Mouse (Mus musculus) lung, postnatal 10 days (tissue): ENCODE results near the gene Scn3b.

Source experiments
- DNase-seq: peaks from one replicate; pipeline ENCODE4 v3.0.0; 2021

Gene Scn3b

GRCm38 (mm10) chr9:40269103-40269861, at the start of gene Scn3b:
TSS of gene Scn3b (plus strand) at chr9:40269217.
- peak; percentile 89 for DNase-seq

- no peak for DNase-seq
These were observed 44.7 kb upstream of the Scn3b start for GRCm38 (mm10) chr9:40224289-40224688.

DNA sequence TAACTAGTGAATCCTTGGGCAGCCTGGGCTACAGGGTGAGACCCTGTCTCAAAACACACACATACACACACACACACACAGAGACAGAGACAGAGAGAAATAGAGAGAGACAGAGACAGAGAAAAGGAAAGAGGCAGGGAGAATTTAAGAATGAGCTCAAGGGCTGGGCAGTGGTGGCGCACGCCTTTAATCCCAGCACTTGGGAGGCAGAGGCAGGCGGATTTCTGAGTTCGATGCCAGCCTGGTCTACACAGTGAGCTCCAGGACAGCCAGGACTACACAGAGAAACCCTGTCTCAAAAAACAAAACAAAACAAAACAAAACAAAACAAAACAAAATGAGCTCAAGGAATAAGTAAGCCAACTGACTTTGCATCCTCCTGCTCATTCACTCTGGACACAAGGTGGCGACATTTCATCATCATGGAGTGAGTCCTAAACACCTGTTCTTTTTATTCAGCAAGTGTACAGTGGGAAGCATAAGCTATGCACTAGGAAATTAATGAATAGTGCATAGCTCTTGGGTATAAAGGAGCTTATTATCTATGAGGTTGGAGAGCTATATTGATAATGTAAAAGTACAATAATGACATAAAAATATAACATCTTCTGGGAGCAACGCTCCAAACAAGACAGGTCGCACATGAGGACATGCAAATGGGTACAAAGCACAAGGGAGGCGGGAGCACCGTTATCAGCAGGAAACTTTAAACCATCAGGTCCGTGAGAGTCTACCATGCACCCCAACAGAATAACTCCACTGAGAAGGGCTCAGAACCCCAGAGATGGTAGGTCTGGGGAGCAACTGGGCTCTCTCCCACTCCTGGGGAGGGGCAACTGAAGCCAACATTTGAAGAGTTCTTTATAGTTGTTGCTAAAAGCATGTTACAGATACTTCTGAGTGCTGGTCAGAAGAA, 40.9 kb upstream of the Scn3b start:
- DNase-seq, result peak; percentile 62

GRCm38 (mm10) chr9:40228804-40229331, 40.1 kb upstream of the Scn3b start:
- no peak for DNase-seq

GRCm38 (mm10) chr9:40229479-40229878, 39.5 kb upstream of the Scn3b start:
- no peak for DNase-seq

DNA sequence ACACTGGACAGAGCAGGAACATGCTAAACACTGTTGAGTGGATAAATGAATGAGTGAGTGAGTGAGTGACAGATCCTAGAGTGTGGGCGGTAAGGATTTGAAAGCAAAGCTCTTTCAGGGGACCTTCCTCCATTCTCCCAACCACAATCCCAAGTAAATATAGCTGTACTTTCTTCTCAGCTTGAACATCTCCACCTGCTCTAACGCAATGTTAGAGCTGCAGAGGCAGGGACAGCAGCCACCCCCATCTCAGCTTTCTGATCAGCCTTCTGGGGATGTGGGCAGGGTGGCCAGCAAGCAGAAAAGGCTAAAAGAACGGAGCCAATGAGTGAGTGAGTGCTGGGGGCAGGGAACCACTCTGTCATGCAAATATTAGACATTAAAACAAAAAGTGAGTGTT, 38.0 kb upstream of the Scn3b start:
- DNase-seq, result no peak

DNA sequence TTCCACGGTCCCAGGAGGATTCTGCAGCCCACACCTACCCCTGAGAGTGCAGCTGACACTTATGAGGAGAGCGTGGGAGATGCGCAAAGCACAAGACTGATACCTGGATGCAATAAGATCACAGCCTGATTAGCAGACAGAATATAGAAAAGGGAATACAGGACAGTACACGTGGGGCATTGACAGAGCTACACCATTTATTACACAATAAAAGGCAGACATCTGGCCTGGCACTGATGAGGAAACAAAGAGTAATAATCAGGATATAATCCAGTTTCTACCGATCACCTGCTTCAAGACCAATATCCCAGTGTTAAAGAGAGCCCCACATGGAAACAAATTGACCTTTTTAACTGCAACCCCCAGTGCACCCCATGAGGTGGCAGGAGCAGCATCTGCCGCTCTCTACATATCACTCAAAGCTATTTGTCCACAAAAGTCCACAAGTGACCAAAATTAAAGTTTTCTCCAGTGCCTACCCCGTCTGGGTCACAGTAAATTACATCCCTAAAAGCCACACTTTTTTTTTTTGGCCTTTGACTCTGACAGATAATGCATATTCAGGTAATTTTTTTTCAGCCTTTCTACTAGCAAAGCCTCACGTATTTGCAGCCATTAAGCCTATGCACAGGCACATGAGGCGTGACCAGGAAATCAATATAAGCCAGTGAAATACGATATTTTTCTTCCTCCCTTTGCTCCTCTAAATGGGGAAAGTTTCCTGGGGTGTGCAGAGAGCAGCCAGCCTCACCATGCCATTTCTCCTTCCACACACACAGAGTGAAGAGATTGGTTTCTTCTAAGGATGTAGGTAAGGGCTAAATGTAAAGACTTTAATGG, 34.6 kb upstream of the Scn3b start:
- DNase-seq, result no peak

DNA sequence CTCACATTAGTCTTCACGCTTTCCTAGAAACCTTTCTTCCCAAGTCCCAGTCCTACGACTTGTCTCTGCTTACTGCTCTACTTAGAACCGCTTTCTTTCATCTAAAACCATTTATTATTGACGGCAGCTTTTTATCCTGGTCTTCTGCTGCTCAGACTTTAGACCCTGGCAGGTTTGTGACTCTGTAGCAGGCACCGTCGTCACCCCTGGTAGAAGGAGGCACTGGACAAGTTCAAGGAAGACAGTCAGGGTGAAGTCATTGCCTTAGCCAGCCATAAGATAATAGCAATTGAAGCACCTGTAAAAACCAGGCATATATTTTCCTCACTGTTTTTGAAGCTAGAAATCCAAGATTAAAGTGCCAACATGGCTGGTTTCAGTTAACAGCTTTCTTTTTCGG, 33.8 kb upstream of the Scn3b start:
- DNase-seq, result no peak

- no peak for DNase-seq
These were observed 29.3 kb upstream of the Scn3b start for GRCm38 (mm10) chr9:40239749-40240148.

DNA sequence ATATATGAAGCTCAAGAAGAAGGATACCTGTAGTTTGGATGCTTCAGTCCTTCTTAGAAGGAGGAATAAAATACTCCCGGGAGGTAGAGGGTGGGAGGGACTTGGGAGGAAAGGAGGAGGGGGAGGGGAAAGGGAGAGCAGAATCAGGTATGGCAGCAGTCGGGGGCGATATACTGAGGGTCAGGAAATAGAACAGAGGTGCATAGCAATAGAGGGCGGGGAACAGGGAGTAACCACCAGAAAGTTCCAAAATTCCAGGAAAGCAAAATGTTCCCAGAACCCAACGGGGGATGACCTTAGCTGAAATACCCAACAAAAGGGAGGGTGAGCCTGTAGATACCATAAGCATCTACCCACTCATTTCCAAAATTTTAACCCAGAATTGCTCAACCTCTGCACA, 28.7 kb upstream of the Scn3b start:
- DNase-seq, result no peak

GRCm38 (mm10) chr9:40241223-40241801, 27.7 kb upstream of the Scn3b start:
- peak; percentile 73 for DNase-seq

- no peak for DNase-seq
These were observed 26.8 kb upstream of the Scn3b start for GRCm38 (mm10) chr9:40241951-40242888.

DNA sequence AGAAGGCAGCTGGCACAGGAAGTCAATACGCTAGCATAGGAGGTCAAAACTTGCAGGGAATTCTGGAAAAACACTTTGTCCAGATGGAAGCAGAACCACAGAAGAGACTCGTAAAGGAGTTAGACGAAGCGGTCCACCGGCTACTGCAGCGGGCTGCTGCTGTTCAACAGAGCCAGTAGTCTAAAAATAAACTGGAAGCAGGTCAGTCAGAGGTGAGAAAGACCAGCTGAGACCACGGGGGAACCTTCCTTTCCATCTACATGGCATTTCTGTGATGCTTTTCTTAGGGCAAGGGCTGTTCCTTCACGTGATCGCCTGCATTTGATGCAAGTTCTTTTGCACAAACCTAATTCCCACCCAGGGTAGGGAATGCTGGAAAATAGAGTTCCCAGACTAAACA, 23.6 kb upstream of the Scn3b start:
- no peak for DNase-seq

- no peak for DNase-seq
These were observed 22.9 kb upstream of the Scn3b start for GRCm38 (mm10) chr9:40245974-40246665.

DNA sequence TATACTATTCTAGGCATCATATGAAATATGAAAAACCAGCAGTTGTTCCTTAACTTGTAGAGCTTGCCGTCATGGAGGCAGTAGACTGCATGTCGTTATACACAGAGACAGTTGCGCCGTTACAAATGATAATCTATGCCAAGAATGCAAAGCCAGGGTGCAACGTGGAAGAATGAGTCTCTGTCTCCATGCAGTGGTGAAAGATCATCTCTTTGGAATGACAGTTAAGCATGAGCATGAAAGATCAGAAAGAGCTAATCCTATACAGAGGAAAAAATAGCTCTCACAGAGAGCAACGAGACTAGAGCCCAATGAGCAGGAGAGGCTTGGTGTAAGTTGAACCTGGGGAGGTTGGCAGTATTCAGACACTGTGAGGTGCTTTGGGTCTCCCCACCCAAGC, 22.3 kb upstream of the Scn3b start:
- no peak for DNase-seq

GRCm38 (mm10) chr9:40249106-40249505, 19.9 kb upstream of the Scn3b start:
- DNase-seq, result peak; percentile 56

DNA sequence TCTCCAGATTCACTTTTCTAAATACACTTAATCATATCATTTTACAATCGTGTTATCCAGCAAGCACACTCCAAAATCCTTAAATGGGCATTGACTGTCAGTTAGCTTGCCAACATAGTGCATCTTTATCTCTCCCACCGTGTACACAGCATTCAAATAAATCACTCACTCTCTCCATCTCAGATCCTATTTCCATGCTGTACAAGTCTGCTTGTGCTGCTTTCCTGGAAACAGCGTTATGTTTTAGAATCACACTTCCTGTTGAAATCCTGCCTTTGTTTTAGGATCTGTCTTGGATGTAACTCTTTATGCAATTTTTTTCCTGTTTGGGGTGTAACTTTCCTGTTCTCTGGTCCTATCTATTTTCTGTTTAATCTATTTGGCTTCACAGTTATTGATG, 16.6 kb upstream of the Scn3b start:
- DNase-seq, result peak; percentile 29

DNA sequence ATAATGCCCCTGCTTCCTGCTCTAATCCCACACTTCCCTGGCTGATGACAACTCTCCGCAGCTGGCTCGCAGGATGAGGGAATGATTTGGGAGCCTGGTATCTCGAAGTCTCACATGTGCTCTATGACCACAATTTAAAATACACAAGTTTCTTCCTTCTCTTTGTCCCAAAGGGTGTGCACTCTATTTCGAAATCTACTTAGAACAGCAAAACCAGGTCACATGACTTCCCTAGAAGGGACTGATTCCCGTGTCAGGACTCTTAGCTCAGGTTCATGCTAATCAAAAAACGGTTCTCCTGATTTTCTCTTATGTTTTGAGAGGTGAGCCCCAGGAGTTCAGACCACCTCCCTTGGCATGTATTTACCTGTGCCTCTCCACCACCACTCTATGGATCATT, 5.1 kb upstream of the Scn3b start:
- peak; percentile 29 for DNase-seq

GRCm38 (mm10) chr9:40268040-40268747, 823 bp upstream of the Scn3b start:
- DNase-seq, result peak; percentile 30

- no peak for DNase-seq
These were observed 292 bp upstream of the Scn3b start for GRCm38 (mm10) chr9:40268748-40269102.
